Mouse (Mus musculus) liver, postnatal 0 days (tissue): ENCODE measurements around the gene Gm17018. TPM values are rescaled to one million over a fixed set of nuclear protein-coding genes. Genes with fewer than 3 reads are reported as not detected.
A peak's percentile ranks its signal among the peaks of the same experiment; 100 is the strongest.

Experiments used
- ATAC-seq: fragments of 200-750 bp; cut with Nextera tagmentation; 2 replicates; pipeline ENCODE4 v1.8.0; 2017; ENCODE audit warnings: mild to moderate bottlenecking, moderate library complexity
- DNase-seq: peaks from one replicate; pipeline ENCODE4 v3.0.0-alpha.2; 2016
- H3K27ac ChIP-seq: fragments of 300-500 bp; sonication (generic); 2 replicates; pipeline ENCODE4 v1.5.1; 2014; ENCODE audit warnings: antibody characterized with exemption, moderate library complexity, mild to moderate bottlenecking, low read depth
- H3K27me3 ChIP-seq: fragments of 300-500 bp; sonication (generic); 2 replicates; pipeline ENCODE4 v1.6.1; 2014; ENCODE audit warnings: low read length, control low read depth, mixed read lengths; ENCODE audit not compliant: insufficient read depth
- H3K36me3 ChIP-seq: fragments of 300-500 bp; sonication (generic); replicated peaks from 2 replicates; pipeline ENCODE4 v1.6.1; 2014; ENCODE audit warnings: mild to moderate bottlenecking, control low read depth, low read length, moderate library complexity, mixed read lengths; ENCODE audit not compliant: insufficient read depth
- H3K4me1 ChIP-seq: fragments of 300-500 bp; sonication (generic); 2 replicates; pipeline ENCODE4 v1.6.1; 2014; ENCODE audit warnings: antibody characterized with exemption, mild to moderate bottlenecking, control low read depth; ENCODE audit not compliant: insufficient read depth
- H3K4me2 ChIP-seq: fragments of 300-500 bp; sonication (generic); 2 replicates; pipeline ENCODE4 v1.6.1; 2014; ENCODE audit warnings: low read depth, mild to moderate bottlenecking, low read length, moderate library complexity, mixed read lengths
- H3K4me3 ChIP-seq: fragments of 300-500 bp; sonication (generic); 2 replicates; pipeline ENCODE4 v1.5.1; 2014; ENCODE audit warnings: low read depth, low read length
- H3K9ac ChIP-seq: fragments of 300-500 bp; sonication (generic); replicated peaks from 2 replicates; pipeline ENCODE4 v1.6.1; 2014; ENCODE audit warnings: mild to moderate bottlenecking, moderate library complexity
- H3K9me3 ChIP-seq: fragments of 300-500 bp; sonication (generic); 2 replicates; pipeline ENCODE4 v1.6.1; 2016; ENCODE audit warnings: mild to moderate bottlenecking, control low read depth, low read length, mixed read lengths
- CTCF ChIP-seq: sonication (generic); IDR thresholded peaks from 2 replicates; pipeline ENCODE4 v1.5.1; 2016; ENCODE audit warnings: antibody characterized with exemption, low read depth
- EP300 ChIP-seq: IDR thresholded peaks from 2 replicates; pipeline ENCODE4 v1.6.1; 2016; ENCODE audit warnings: antibody characterized with exemption, low read depth, mild to moderate bottlenecking
- WGBS: fragments of 180-500 bp; shearing (Covaris S2); extraction: QIAGEN DNeasy Blood & Tissue Kit; methylation state at CpG from one replicate; pipeline ENCODE4 v1.1.7; 2014; ENCODE audit not compliant: insufficient replicate concordance; 5-methylcytosine and 5-hydroxymethylcytosine counted together
- polyA plus RNA-seq: library from polyadenylated mRNA; unstranded; fragments of >200 nt; fragmentation: Nextera tagmentation; extraction: Ambion mirVana; gene quantifications from 2 replicates; pipeline ENCODE4 v1.2.1, GENCODE M21; 2015

Gm17018 gene
- 12.8 and 13.1 TPM in 2 replicates for polyA plus RNA-seq

DNA sequence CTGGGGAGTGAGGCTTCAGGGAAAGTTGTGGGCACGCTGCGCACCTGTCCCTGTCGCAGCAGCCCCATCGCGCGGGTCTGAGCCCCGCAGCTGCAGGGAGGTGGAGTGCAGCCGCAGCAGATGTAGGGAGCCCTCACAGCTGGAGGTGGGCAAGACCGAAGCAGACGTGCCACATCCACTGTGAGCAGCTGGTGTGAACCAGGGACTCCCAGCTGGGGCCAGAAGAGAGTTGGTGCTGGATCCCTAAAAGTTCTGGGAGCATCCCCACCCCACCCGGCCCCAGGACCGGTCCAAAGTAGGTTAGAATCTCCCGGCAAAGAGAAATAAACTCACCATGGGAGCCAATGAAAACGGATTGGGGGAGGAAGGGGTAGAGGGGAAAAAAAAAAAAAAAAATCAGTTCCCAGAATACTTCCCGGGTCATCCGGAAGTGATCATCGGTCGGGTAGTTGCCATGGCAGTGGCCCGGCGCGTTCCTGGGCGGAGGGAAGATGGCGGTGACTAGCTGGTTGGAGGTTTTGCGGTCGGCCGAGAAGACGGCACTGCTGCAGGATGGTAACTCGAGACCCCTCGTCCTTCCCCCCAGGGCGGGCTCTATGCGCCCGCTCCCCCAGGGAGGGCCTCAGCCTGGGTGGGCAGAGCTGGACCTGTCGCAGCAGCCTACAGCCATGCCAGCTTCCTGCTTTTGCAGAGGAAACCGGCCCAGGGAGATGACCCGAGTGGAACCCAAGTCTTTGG, at the start of gene Gm17018, which contains the start of gene Poll:
Gm17018 (plus strand) TSS at position 463 of the 738 bp plus-strand sequence.
Poll (minus strand) TSS at position 379 of the 738 bp plus-strand sequence.
- H3K27ac ChIP-seq = peak within 1 kb of the TSS; percentile 66; the same call in 1 of the 2 replicates
- peak within 1 kb of the TSS; percentile 71 for H3K9ac ChIP-seq
- TF ChIP-seq EP300 = no peak
- no peak for TF ChIP-seq CTCF
- peak within 1 kb of the TSS; percentile 98 for H3K4me2 ChIP-seq
- WGBS = under 1% methylated on average over 35 of the region's 35 CpGs
- ATAC-seq (peak; percentile 91), DNase-seq (peak; percentile 86)
- peaks cover 8% of the 10 kb centered on the region for H3K36me3 ChIP-seq
- H3K4me3 ChIP-seq = peak within 1 kb of the TSS; percentile 91
- H3K4me1 ChIP-seq = peaks cover 8% of the 10 kb centered on the region
- no peaks in the 10 kb centered on the region for H3K27me3 ChIP-seq
- no peaks in the 10 kb centered on the region for H3K9me3 ChIP-seq

DNA sequence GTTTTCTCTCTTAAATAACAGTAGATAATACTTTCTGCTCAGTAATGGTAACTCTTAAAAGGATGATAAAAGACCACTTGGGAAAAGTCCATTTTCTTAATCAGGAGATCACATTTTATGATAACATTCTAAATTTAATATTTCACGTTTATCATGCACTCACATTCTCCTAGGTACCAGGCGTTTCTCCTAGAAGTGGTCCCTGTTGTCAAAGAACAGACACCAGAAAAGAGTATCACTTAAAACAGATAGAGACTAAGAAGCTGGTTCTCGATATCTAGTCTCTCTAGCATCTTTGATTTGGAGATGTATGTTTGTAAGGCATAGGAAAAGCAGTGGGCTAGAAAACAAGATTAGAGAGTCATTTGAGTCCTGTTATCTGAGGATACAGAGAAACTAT, 49.7 kb upstream of the Gm17018 start:
- ATAC-seq (no peak), DNase-seq (no peak)
- no peak overlapping the region for H3K4me3 ChIP-seq
- H3K4me1 ChIP-seq = no peaks in the 10 kb centered on the region
- H3K9me3 ChIP-seq = no peaks in the 10 kb centered on the region
- no peak overlapping the region for H3K4me2 ChIP-seq
- 56% methylated on average over 3 of the region's 3 CpGs for WGBS
- H3K36me3 ChIP-seq = peaks cover 38% of the 10 kb centered on the region
- no peaks in the 10 kb centered on the region for H3K27me3 ChIP-seq
- H3K27ac ChIP-seq = no peak overlapping the region
- TF ChIP-seq CTCF = no peak
- peak; percentile 70 for TF ChIP-seq EP300
- H3K9ac ChIP-seq = no peak overlapping the region

DNA sequence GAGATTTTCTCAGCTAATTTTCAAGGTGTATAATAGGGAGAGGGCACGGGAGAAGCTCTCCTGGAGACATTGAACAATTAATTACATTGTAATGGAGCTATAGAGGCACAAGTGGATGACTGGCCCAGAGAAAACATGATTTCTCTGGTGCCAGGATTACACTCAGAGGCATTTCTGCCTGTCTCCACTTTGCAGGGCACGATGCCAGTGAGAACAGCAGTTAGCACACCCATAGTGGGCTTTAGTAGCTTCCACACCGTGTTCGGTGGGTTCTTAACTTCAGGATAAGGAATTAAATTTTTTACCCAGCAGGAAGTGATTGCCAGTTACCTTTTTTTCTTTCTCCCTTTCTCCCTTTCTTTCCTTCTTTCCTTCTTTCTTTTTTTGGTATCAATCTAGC, 49.0 kb upstream of the Gm17018 start:
- H3K27ac ChIP-seq = no peak overlapping the region
- H3K9me3 ChIP-seq = no peaks in the 10 kb centered on the region
- H3K36me3 ChIP-seq = peaks cover 46% of the 10 kb centered on the region
- ATAC-seq (no peak), DNase-seq (no peak)
- TF ChIP-seq EP300 (no peak), CTCF (no peak)
- no peaks in the 10 kb centered on the region for H3K4me1 ChIP-seq
- H3K4me3 ChIP-seq = no peak overlapping the region
- H3K9ac ChIP-seq = no peak overlapping the region
- WGBS = 84% methylated on average over 4 of the region's 4 CpGs
- H3K27me3 ChIP-seq = no peaks in the 10 kb centered on the region
- no peak overlapping the region for H3K4me2 ChIP-seq

DNA sequence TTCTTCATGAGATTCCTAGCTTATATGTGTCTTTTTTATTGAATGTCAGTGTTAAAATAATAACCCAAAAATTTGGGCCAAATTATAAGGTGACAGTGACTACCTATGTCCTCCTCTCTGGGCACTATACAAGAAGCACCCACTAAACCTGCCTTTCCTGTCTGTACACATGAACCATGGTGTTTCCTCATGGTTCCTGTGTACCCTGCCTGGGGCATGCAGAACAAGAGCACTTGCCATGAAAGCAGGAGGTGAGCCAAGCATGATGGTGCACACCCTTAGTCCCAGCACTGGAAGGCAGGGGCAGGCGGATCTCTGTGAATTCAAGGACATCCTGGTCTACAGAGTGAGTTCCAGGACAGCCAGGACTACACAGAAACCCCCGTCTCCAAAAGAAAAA, 45.1 kb upstream of the Gm17018 start:
- no peak for DNase-seq
- Histone ChIP-seq H3K27ac (no peak overlapping the region), H3K9me3 (no peaks in the 10 kb centered on the region), H3K4me3 (no peak overlapping the region), H3K4me1 (no peaks in the 10 kb centered on the region), H3K9ac (no peak overlapping the region), H3K4me2 (no peak overlapping the region), H3K36me3 (peaks cover 75% of the 10 kb centered on the region), H3K27me3 (no peaks in the 10 kb centered on the region)
- ATAC-seq = no peak
- WGBS = 90% methylated on average over 2 of the region's 2 CpGs
- TF ChIP-seq EP300 = no peak
- TF ChIP-seq CTCF = no peak

DNA sequence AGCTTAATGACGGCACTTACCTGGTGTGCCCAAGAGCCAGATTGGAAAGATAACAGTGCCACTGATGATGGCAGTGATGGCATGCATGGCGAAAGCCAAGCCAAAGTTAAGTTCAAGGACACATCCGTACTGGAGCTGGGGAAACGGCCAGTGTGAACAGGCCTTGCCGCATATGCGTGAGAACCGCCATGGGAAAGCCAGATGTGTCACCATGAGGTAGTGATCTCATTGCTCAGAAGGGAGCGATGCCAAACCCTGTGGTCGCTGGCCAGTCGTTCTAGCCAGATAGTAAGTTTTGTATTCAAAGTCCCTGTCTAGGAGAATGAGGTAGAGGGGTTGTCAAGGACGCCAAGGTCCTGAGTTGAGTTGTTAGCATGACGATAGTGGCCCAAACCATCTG, 44.2 kb upstream of the Gm17018 start:
- Histone ChIP-seq H3K27me3 (no peaks in the 10 kb centered on the region), H3K4me3 (no peak overlapping the region), H3K36me3 (peaks cover 84% of the 10 kb centered on the region), H3K4me1 (no peaks in the 10 kb centered on the region), H3K4me2 (no peak overlapping the region), H3K27ac (no peak overlapping the region), H3K9ac (no peak overlapping the region), H3K9me3 (no peaks in the 10 kb centered on the region)
- ATAC-seq (no peak), DNase-seq (no peak)
- WGBS = 92% methylated on average over 12 of the region's 12 CpGs
- TF ChIP-seq EP300 (no peak), CTCF (no peak)

DNA sequence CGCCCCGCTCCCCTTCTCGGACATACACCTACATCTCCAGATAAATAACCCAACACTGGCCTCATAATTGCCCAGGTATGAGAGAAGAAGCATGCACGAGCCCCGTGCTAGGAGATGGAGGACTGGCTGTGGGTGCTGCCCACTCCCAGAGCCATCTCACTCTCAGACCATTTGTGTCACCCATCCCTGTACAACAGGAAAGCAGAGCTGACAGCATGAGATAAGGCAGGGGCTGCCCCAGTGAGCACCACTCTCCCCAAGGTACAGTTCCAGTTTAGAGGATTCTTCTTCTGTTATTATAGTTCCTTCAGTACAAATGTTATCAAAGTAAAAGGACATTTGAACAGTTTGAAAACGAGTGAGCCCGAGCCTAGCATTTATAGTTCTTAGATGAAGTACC, 33.0 kb upstream of the Gm17018 start:
- Histone ChIP-seq H3K36me3 (peaks cover 40% of the 10 kb centered on the region), H3K9me3 (no peaks in the 10 kb centered on the region), H3K4me1 (peaks cover 3% of the 10 kb centered on the region), H3K4me2 (no peak overlapping the region), H3K9ac (no peak overlapping the region), H3K4me3 (no peak overlapping the region), H3K27ac (peak overlapping the region; percentile 20; the same call in 1 of the 2 replicates), H3K27me3 (no peaks in the 10 kb centered on the region)
- DNase-seq (no peak), ATAC-seq (no peak)
- TF ChIP-seq EP300 (no peak), CTCF (no peak)
- WGBS = 61% methylated on average over 7 of the region's 7 CpGs
